Mouse (Mus musculus) stomach, postnatal 0 days (tissue): ENCODE measurements around the gene Terf2. TPM values are rescaled to one million over a fixed set of nuclear protein-coding genes. Genes with fewer than 3 reads are reported as not detected.

ENCODE experiments used
- ATAC-seq: fragments of 200-750 bp; cut with Nextera tagmentation; 2 replicates; pipeline ENCODE4 v1.8.0; 2017; ENCODE audit not compliant: low FRiP score, low TSS enrichment
- DNase-seq: peaks from one replicate; pipeline ENCODE4 v3.0.0-alpha.2; 2016; ENCODE audit warnings: low spot score
- H3K27ac ChIP-seq: fragments of 300-500 bp; sonication (generic); replicated peaks from 2 replicates; pipeline ENCODE4 v1.5.1; 2014; ENCODE audit warnings: mild to moderate bottlenecking, control low read depth
- H3K27me3 ChIP-seq: fragments of 300-500 bp; sonication (generic); 2 replicates; pipeline ENCODE4 v1.6.1; 2014; ENCODE audit warnings: low read length; ENCODE audit not compliant: control insufficient read depth, insufficient read depth
- H3K36me3 ChIP-seq: fragments of 300-500 bp; sonication (generic); 2 replicates; pipeline ENCODE4 v1.6.1; 2014; ENCODE audit warnings: low read length, mixed read lengths; ENCODE audit not compliant: control insufficient read depth, insufficient read depth
- H3K4me1 ChIP-seq: fragments of 300-500 bp; sonication (generic); replicated peaks from 2 replicates; pipeline ENCODE4 v1.6.1; 2014; ENCODE audit warnings: antibody characterized with exemption; ENCODE audit not compliant: control insufficient read depth, insufficient read depth
- H3K4me2 ChIP-seq: fragments of 300-500 bp; sonication (generic); replicated peaks from 2 replicates; pipeline ENCODE4 v1.6.1; 2014; ENCODE audit warnings: low read depth, mild to moderate bottlenecking, control low read depth, moderate library complexity
- H3K4me3 ChIP-seq: fragments of 300-500 bp; sonication (generic); 2 replicates; pipeline ENCODE4 v1.5.1; 2014; ENCODE audit warnings: low read depth, low read length, control low read depth
- H3K9ac ChIP-seq: fragments of 300-500 bp; sonication (generic); 2 replicates; pipeline ENCODE4 v1.6.1; 2014; ENCODE audit warnings: mild to moderate bottlenecking, low read length, control low read depth, mixed read lengths
- H3K9me3 ChIP-seq: fragments of 300-500 bp; sonication (generic); 2 replicates; pipeline ENCODE4 v1.6.1; 2016; ENCODE audit warnings: low read length; ENCODE audit not compliant: control insufficient read depth
- CTCF ChIP-seq: IDR thresholded peaks from 2 replicates; pipeline ENCODE4 v1.5.1; 2016; ENCODE audit warnings: antibody characterized with exemption, low read depth, mild to moderate bottlenecking, moderate library complexity
- EP300 ChIP-seq: optimal IDR thresholded peaks from 2 replicates; pipeline ENCODE3; 2016; ENCODE audit warnings: antibody characterized with exemption
- WGBS: fragments of 180-500 bp; shearing (Covaris S2); extraction: QIAGEN DNeasy Blood & Tissue Kit; methylation state at CpG from one replicate; pipeline ENCODE4 v1.1.7; 2014; 5-methylcytosine and 5-hydroxymethylcytosine counted together
- polyA plus RNA-seq: library from polyadenylated mRNA; unstranded; fragments of >200 nt; fragmentation: Nextera tagmentation; extraction: Ambion mirVana; gene quantifications from 2 replicates; pipeline ENCODE4 v1.2.1, GENCODE M21; 2015

Gene Terf2
- polyA plus RNA-seq, 1 experiment from 2014 or later: 12.7 TPM

GRCm38 (mm10) chr8:107117019-107117418, 20.7 kb upstream of the Terf2 start:
- TF ChIP-seq EP300 (no peak), CTCF (no peak)
- 12% methylated on average over 2 of the region's 2 CpGs for WGBS
- ATAC-seq (peak; percentile 84), DNase-seq (peak; percentile 68)
- no peak overlapping the region for H3K4me2 ChIP-seq
- no peak overlapping the region for H3K27ac ChIP-seq
- no peaks in the 10 kb centered on the region for H3K27me3 ChIP-seq
- H3K36me3 ChIP-seq: no peaks in the 10 kb centered on the region
- no peak overlapping the region for H3K9ac ChIP-seq
- no peaks in the 10 kb centered on the region for H3K4me1 ChIP-seq
- H3K4me3 ChIP-seq: no peak overlapping the region
- H3K9me3 ChIP-seq: no peaks in the 10 kb centered on the region

GRCm38 (mm10) chr8:107116023-107116422, 19.7 kb upstream of the Terf2 start:
- peak; percentile 78 for DNase-seq
- no peak overlapping the region for H3K27ac ChIP-seq
- peak; percentile 63 for ATAC-seq

GRCm38 (mm10) chr8:107115008-107115320, 18.6 kb upstream of the Terf2 start:
- Histone ChIP-seq H3K4me2 (peak overlapping the region; percentile 31; the same call in 1 of the 2 replicates), H3K9me3 (no peaks in the 10 kb centered on the region), H3K4me1 (no peaks in the 10 kb centered on the region), H3K27me3 (no peaks in the 10 kb centered on the region), H3K27ac (peak overlapping the region; percentile 58; the same call in 1 of the 2 replicates), H3K4me3 (no peak overlapping the region), H3K9ac (peak overlapping the region; percentile 43; the same call in 1 of the 2 replicates), H3K36me3 (no peaks in the 10 kb centered on the region)
- ATAC-seq (no peak), DNase-seq (no peak)
- WGBS: 47% methylated on average over 10 of the region's 10 CpGs
- no peak for TF ChIP-seq EP300
- TF ChIP-seq CTCF: no peak

More at GRCm38 (mm10) chr8:107116023-107116422, 19.7 kb upstream of the Terf2 start:
- Histone ChIP-seq H3K9me3 (no peaks in the 10 kb centered on the region), H3K4me1 (no peaks in the 10 kb centered on the region), H3K4me2 (no peak overlapping the region), H3K36me3 (no peaks in the 10 kb centered on the region), H3K9ac (no peak overlapping the region), H3K27me3 (no peaks in the 10 kb centered on the region), H3K4me3 (no peak overlapping the region)
- WGBS: 4% methylated on average over 11 of the region's 11 CpGs
- TF ChIP-seq CTCF: peak; percentile 84
- TF ChIP-seq EP300: no peak

- H3K27ac ChIP-seq: peak overlapping the region; percentile 58; the same call in 1 of the 2 replicates
- H3K4me1 ChIP-seq: no peaks in the 10 kb centered on the region
- DNase-seq (peak; percentile 44), ATAC-seq (no peak)
- no peak overlapping the region for H3K4me3 ChIP-seq
- H3K9ac ChIP-seq: peak overlapping the region; percentile 43; the same call in 1 of the 2 replicates
- H3K27me3 ChIP-seq: no peaks in the 10 kb centered on the region
- H3K4me2 ChIP-seq: peak overlapping the region; percentile 31; the same call in 1 of the 2 replicates
- no peaks in the 10 kb centered on the region for H3K9me3 ChIP-seq
- WGBS: 35% methylated on average over 19 of the region's 19 CpGs
- no peaks in the 10 kb centered on the region for H3K36me3 ChIP-seq
- TF ChIP-seq EP300: no peak
- TF ChIP-seq CTCF: no peak
Measured at GRCm38 (mm10) chr8:107114150-107115007, 18.0 kb upstream of the Terf2 start.

- no peak for TF ChIP-seq CTCF
- TF ChIP-seq EP300: no peak
- no peak overlapping the region for H3K4me2 ChIP-seq
- no peaks in the 10 kb centered on the region for H3K27me3 ChIP-seq
- no peaks in the 10 kb centered on the region for H3K9me3 ChIP-seq
- ATAC-seq (no peak), DNase-seq (no peak)
- no peak overlapping the region for H3K9ac ChIP-seq
- no peaks in the 10 kb centered on the region for H3K4me1 ChIP-seq
- H3K4me3 ChIP-seq: no peak overlapping the region
- H3K27ac ChIP-seq: no peak overlapping the region
- WGBS: 61% methylated on average over 4 of the region's 4 CpGs
- H3K36me3 ChIP-seq: no peaks in the 10 kb centered on the region
Measured at GRCm38 (mm10) chr8:107113209-107113608, 16.9 kb upstream of the Terf2 start.
